8 mouse cellular contexts compared by ENCODE assay signal in genomic region chr15:98830736-98831683, GRCm38 (mm10). TPM values are rescaled to one million over a fixed set of nuclear protein-coding genes. Genes with fewer than 3 reads are reported as not detected.
DNase-seq lines count a peak whose midpoint lies in the region; ATAC-seq lines count a peak whose summit lies in the region.

TSS of gene Prkag1 (minus strand) at chr15:98831521.

- peak within 1 kb of the TSS; percentile 69 for H3K4me2 ChIP-seq in forebrain, embryonic 14.5 days (ENCODE audit: low read length)
- H3K4me2 ChIP-seq in neural tube, embryonic 15.5 days: peak within 1 kb of the TSS; percentile 70

- DNase-seq in ES-CJ7 (ENCODE audit: low read depth, low spot score): peak; percentile 96
- DNase-seq in cerebellum, adult 11 months: peak; percentile 93
- DNase-seq in forebrain, embryonic 14.5 days (ENCODE audit: low spot score): peak; percentile 97
- DNase-seq in heart, postnatal 14 days: peak; percentile 97 to 99
- peak; percentile 95 for DNase-seq in layer of hippocampus, adult 11-12 months (ENCODE audit: low spot score)
- DNase-seq in lung, adult 18-20 months: peak; percentile 97 to 98
- peak; percentile 94 for DNase-seq in testis, postnatal 14 days (ENCODE audit: low spot score)

- ATAC-seq in forebrain, embryonic 14.5 days: peak; percentile 99
- ATAC-seq in neural tube, embryonic 15.5 days (ENCODE audit: low FRiP score): peak; percentile 98

- no peaks in the 10 kb centered on the region for H3K9me3 ChIP-seq in forebrain, embryonic 14.5 days (replicated peaks; ENCODE audit: control insufficient read depth, low read length)
- H3K9me3 ChIP-seq in neural tube, embryonic 15.5 days (replicated peaks): no peaks in the 10 kb centered on the region

- intact Hi-C loops in heart, postnatal 14 days (cut with DNase I): loop anchor here (5.0 kb wide), 1 partner anchor 36 kb away; no protein-coding TSS in a partner anchor

- H3K27ac ChIP-seq in forebrain, embryonic 14.5 days (ENCODE audit: low read depth, low read length): peak within 1 kb of the TSS; percentile 78
- H3K27ac ChIP-seq in neural tube, embryonic 15.5 days (replicated peaks): peak within 1 kb of the TSS; percentile 84

- H3K4me1 ChIP-seq in forebrain, embryonic 14.5 days (ENCODE audit: control insufficient read depth, insufficient read depth, low read length): peaks cover 5% of the 10 kb centered on the region; the same call in 1 of the 2 replicates
- H3K4me1 ChIP-seq in neural tube, embryonic 15.5 days: peaks cover 20% of the 10 kb centered on the region

- WGBS in forebrain, embryonic 14.5 days: under 1% methylated on average over 64 of the region's 66 CpGs
- under 1% methylated on average over 64 of the region's 66 CpGs for WGBS in neural tube, embryonic 15.5 days

- H3K9ac ChIP-seq in forebrain, embryonic 14.5 days (ENCODE audit: low read length): peak within 1 kb of the TSS; percentile 75
- peak within 1 kb of the TSS; percentile 72 for H3K9ac ChIP-seq in neural tube, embryonic 15.5 days (replicated peaks)

- H3K36me3 ChIP-seq in forebrain, embryonic 14.5 days (ENCODE audit: control insufficient read depth, insufficient read depth, low read length): peaks cover 36% of the 10 kb centered on the region
- H3K36me3 ChIP-seq in neural tube, embryonic 15.5 days: peaks cover 29% of the 10 kb centered on the region

- H3K27me3 ChIP-seq in forebrain, embryonic 14.5 days (replicated peaks; ENCODE audit: control insufficient read depth, insufficient read depth, low read length): no peaks in the 10 kb centered on the region
- no peaks in the 10 kb centered on the region for H3K27me3 ChIP-seq in neural tube, embryonic 15.5 days (replicated peaks)

- peak within 1 kb of the TSS; percentile 75 for H3K4me3 ChIP-seq in forebrain, embryonic 14.5 days (ENCODE audit: low read depth, low read length)
- H3K4me3 ChIP-seq in neural tube, embryonic 15.5 days (replicated peaks): peak within 1 kb of the TSS; percentile 63

RNA-seq across cellular contexts. Expression of gene Prkag1, which starts in this region (rescaled TPM):
- polyA plus RNA-seq in forebrain, embryonic 14.5 days (2014; fragmentation: Nextera tagmentation; extraction: Ambion mirVana): 82.1 and 87.3 TPM in 2 replicates
- 10 to 100 TPM; 91.8 to 93.6 TPM for total RNA-seq in heart, postnatal 14 days (2021)
- polyA plus RNA-seq in neural tube, embryonic 15.5 days (2015; fragmentation: Nextera tagmentation; extraction: Ambion mirVana): 66.4 and 72.9 TPM in 2 replicates

Comparison
In these comparisons a context has a peak if more than half of its experiments do, and no peak if none do; other contexts are left out.
1. Peak in every context shown above with its lines: DNase-seq, ATAC-seq, H3K4me3 ChIP-seq and H3K27ac ChIP-seq.